Mouse (Mus musculus) small intestine, adult 2 months (tissue): Measurements from ENCODE around the gene Tiam2. TPM values are rescaled to one million over a fixed set of nuclear protein-coding genes. Genes with fewer than 3 reads are reported as not detected.

Experiments used
- H3K27ac ChIP-seq: fragments of 200-500 bp; 2 replicates; pipeline ENCODE4 v1.5.1; 2012; ENCODE audit warnings: low read depth, low read length, control low read depth, inconsistent platforms; ENCODE audit not compliant: insufficient read depth
- H3K27me3 ChIP-seq: fragments of 200-500 bp; 2 replicates; pipeline ENCODE4 v1.6.1; 2012; ENCODE audit warnings: mild to moderate bottlenecking, moderate library complexity, low read length, inconsistent platforms; ENCODE audit not compliant: control insufficient read depth, insufficient read depth
- H3K36me3 ChIP-seq: fragments of 200-500 bp; 2 replicates; pipeline ENCODE4 v1.6.1; 2012; ENCODE audit warnings: mild to moderate bottlenecking, low read length, control low read depth, inconsistent platforms; ENCODE audit not compliant: control insufficient read depth, insufficient read depth
- H3K4me1 ChIP-seq: fragments of 200-500 bp; 2 replicates; pipeline ENCODE4 v1.6.1; 2012; ENCODE audit warnings: low read length, inconsistent platforms, mixed read lengths; ENCODE audit not compliant: control insufficient read depth, insufficient read depth, insufficient read length
- H3K4me3 ChIP-seq: fragments of 200-500 bp; 2 replicates; pipeline ENCODE4 v1.5.1; 2012; ENCODE audit warnings: low read depth, mild to moderate bottlenecking, control low read depth, inconsistent platforms, low read length, moderate library complexity
- CTCF ChIP-seq: fragments of 200-500 bp; IDR thresholded peaks from 2 replicates; pipeline ENCODE4 v1.5.1; 2012; ENCODE audit warnings: low read depth, mild to moderate bottlenecking, control low read depth, inconsistent platforms, low read length, moderate library complexity, mixed read lengths; ENCODE audit not compliant: insufficient replicate concordance, insufficient read length; ENCODE audit errors: extremely low read depth
- POLR2A ChIP-seq: fragments of 200-500 bp; IDR thresholded peaks from 2 replicates; pipeline ENCODE4 v1.6.1; 2012; ENCODE audit warnings: low read depth, mild to moderate bottlenecking, control low read depth, inconsistent platforms, low read length, moderate library complexity
- WGBS: fragments of 180-500 bp; shearing (Covaris S2); methylation state at CpG from one replicate; pipeline ENCODE4 v1.1.7; 2018; 5-methylcytosine and 5-hydroxymethylcytosine counted together
- polyA plus RNA-seq: library from polyadenylated mRNA; depleted of rRNA; stranded (reverse); fragments of >200 nt; gene quantifications from 2 replicates; pipeline ENCODE4 v1.2.3, GENCODE M21; 2012

Tiam2 gene
- polyA plus RNA-seq, 1 experiment = 2.7 TPM

- Histone ChIP-seq H3K4me3 (no peak overlapping the region), H3K36me3 (no peaks in the 10 kb centered on the region), H3K27ac (peak overlapping the region; percentile 32; the same call in 1 of the 2 replicates), H3K27me3 (no peaks in the 10 kb centered on the region), H3K4me1 (peaks cover 27% of the 10 kb centered on the region)
- 16% methylated on average over 2 of the region's 2 CpGs for WGBS
- no peak for TF ChIP-seq POLR2A
Measured at GRCm38 (mm10) chr17:3295097-3295496, 31.3 kb upstream of the Tiam2 start.

- Histone ChIP-seq H3K27me3 (no peaks in the 10 kb centered on the region), H3K4me3 (no peak overlapping the region), H3K27ac (peak overlapping the region; percentile 71), H3K4me1 (peaks cover 26% of the 10 kb centered on the region), H3K36me3 (no peaks in the 10 kb centered on the region)
- WGBS = 30% methylated on average over 6 of the region's 6 CpGs
- TF ChIP-seq POLR2A (no peak), CTCF (no peak)
Measured at GRCm38 (mm10) chr17:3299487-3299886, 26.9 kb upstream of the Tiam2 start.

GRCm38 (mm10) chr17:3305926-3306325 lies 20.4 kb upstream of the Tiam2 start:
- no peak overlapping the region for H3K4me3 ChIP-seq
- H3K4me1 ChIP-seq = no peaks in the 10 kb centered on the region
- H3K27me3 ChIP-seq = no peaks in the 10 kb centered on the region
- 77% methylated on average over 2 of the region's 2 CpGs for WGBS
- H3K36me3 ChIP-seq = no peaks in the 10 kb centered on the region
- TF ChIP-seq CTCF = no peak
- TF ChIP-seq POLR2A = no peak
- no peak overlapping the region for H3K27ac ChIP-seq

- H3K4me1 ChIP-seq = no peaks in the 10 kb centered on the region; the same call in 1 of the 2 replicates
- TF ChIP-seq POLR2A (peak; percentile 37; the same call in 1 of the 2 replicates), CTCF (no peak)
- peak overlapping the region; percentile 92 for H3K4me3 ChIP-seq
- no peaks in the 10 kb centered on the region for H3K27me3 ChIP-seq
- H3K27ac ChIP-seq = no peak overlapping the region
- 10% methylated on average over 60 of the region's 60 CpGs for WGBS
- H3K36me3 ChIP-seq = no peaks in the 10 kb centered on the region
Measured at GRCm38 (mm10) chr17:3313711-3314624, 12.4 kb upstream of the Tiam2 start.

GRCm38 (mm10) chr17:3314625-3315020 lies 11.8 kb upstream of the Tiam2 start:
- TF ChIP-seq CTCF = no peak
- TF ChIP-seq POLR2A = no peak
- H3K27me3 ChIP-seq = no peaks in the 10 kb centered on the region
- peak overlapping the region; percentile 92; the same call in 1 of the 2 replicates for H3K4me3 ChIP-seq
- WGBS = 46% methylated on average over 3 of the region's 3 CpGs
- no peak overlapping the region for H3K27ac ChIP-seq
- no peaks in the 10 kb centered on the region; the same call in 1 of the 2 replicates for H3K4me1 ChIP-seq
- H3K36me3 ChIP-seq = no peaks in the 10 kb centered on the region

GRCm38 (mm10) chr17:3315581-3315980 lies 10.8 kb upstream of the Tiam2 start:
- Histone ChIP-seq H3K4me1 (no peaks in the 10 kb centered on the region; the same call in 1 of the 2 replicates), H3K27me3 (no peaks in the 10 kb centered on the region), H3K36me3 (no peaks in the 10 kb centered on the region), H3K27ac (no peak overlapping the region), H3K4me3 (no peak overlapping the region)
- no peak for TF ChIP-seq POLR2A
- no peak for TF ChIP-seq CTCF
- 84% methylated on average over 4 of the region's 4 CpGs for WGBS

GRCm38 (mm10) chr17:3326903-3327279 lies 518 bp downstream of the Tiam2 start:
- WGBS = 1% methylated on average over 25 of the region's 25 CpGs
- Histone ChIP-seq H3K36me3 (no peaks in the 10 kb centered on the region), H3K27ac (0 out of 2 replicates have a peak overlapping the region, but pooled peaks have one; percentile 12), H3K4me3 (peak overlapping the region; percentile 74), H3K27me3 (no peaks in the 10 kb centered on the region), H3K4me1 (peaks cover 3% of the 10 kb centered on the region; the same call in 1 of the 2 replicates)
- TF ChIP-seq CTCF (no peak), POLR2A (0 out of 2 replicates have a peak, but pooled peaks have one; percentile 27)
